Mouse (Mus musculus) ES-CJ7 (cell line): ENCODE results near the gene Fam185a.

ENCODE experiments used
- DNase-seq: peaks from one replicate; pipeline ENCODE4 v3.0.0; 2011; ENCODE audit warnings: low read depth, low spot score

The Fam185a gene

DNA sequence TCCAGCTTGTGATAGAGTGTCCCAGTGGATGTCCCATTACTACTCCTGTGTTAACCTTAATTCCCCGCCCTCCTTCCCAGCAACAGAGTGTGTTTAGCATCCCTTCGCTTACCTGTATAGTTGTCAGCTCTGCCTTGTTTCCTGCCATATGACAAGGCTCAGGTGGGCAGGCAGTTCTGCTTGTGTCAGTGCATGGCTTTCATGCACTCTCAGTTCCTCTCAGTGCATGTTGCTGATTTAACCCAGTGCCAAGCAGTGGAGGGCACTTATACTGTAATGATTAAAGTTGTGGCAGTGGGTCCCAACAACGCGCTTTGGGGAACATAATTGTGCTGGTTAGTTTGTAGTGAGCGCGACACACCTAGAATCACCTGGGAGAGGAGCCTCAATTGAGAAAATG lies 1.9 kb downstream of the Fam185a start:
- no peak for DNase-seq

DNA sequence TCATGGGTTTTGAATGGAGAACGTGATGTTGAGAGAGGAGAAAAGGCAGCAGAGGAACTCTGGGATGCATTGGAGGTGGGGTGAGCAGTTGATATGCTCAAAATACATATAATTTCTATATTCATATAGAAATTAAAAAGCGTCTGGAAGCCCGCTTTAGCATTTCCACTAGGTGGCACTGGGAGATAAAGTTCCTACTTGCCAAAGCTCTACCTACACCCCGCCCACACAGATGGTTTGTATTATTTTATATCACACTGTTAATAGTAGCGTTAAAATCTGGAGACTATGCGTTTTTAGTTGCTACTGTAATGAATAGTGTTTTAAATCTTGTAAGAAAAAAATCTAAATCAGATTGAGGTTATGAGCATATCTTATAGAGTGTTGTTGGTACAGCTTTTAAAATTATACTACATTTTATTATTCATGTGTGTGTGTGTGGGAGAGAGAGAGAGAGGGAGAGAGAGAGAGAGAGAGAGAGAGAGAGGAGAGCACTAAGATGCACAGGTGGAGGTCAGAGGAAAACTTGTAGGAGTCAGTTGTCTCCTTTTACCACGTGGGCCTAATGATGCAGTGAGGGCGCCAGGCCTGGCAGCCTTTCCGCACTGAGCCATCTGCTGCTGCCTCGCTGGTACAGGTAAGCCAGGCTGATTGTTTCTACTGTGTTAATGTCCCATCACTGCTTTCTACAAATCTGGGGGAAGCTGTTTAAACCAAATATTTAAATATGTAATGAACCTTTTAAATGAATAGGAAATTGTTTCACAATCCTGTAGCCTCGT lies 9.6 kb downstream of the Fam185a start:
- DNase-seq = no peak

DNA sequence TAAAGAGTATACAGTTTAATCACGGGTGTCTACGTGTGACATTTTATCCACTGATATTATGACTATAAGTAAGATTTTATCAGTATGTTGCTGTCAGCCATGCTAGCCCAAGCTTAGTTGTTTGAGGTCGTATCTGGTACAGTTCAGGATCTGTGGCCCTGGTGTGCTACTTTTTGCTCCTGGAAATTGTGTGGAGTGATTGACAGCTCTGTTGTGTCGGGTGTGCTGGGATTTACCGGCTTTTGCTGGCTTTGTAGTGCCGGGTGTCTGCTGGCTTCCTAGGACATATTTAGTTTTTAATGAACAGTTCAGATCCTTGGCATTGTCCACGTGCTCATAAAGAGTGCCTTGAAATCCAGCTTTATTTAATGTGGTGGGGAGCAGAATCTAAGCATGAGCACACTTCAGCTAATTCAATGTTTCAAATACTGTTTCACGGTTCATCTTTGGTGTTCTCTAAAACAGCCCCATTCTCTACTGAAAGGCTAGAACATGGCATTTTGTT lies 11.8 kb downstream of the Fam185a start:
- DNase-seq = no peak

GRCm38 (mm10) chr5:21438428-21438827 lies 13.7 kb downstream of the Fam185a start:
- no peak for DNase-seq

- DNase-seq = no peak
These were observed 14.8 kb downstream of the Fam185a start for GRCm38 (mm10) chr5:21439446-21440110.

- DNase-seq = no peak
These were observed 16.2 kb downstream of the Fam185a start for GRCm38 (mm10) chr5:21440833-21441530.

DNA sequence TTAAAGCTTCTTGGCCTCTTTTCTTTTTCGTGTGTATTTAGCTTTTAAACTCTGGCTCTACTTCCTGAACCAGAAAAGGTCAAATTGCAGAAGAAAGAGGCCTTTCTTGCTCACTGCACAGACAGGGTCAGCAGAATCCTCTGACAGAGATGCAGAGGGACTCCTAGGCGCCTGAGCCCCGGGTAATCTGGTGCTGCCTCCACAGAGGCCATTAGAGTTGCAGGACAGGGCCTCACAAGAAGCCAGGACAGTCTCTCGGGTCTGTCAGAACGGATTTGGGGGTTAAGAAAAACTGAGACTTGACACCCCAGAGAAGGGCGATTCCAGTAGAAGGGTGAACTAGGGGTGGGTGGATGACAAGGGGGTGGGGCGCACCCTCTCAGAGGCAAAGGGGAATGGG lies 42.6 kb downstream of the Fam185a start:
- no peak for DNase-seq

- DNase-seq = no peak
These were observed 43.3 kb downstream of the Fam185a start for GRCm38 (mm10) chr5:21468100-21468499.

DNA sequence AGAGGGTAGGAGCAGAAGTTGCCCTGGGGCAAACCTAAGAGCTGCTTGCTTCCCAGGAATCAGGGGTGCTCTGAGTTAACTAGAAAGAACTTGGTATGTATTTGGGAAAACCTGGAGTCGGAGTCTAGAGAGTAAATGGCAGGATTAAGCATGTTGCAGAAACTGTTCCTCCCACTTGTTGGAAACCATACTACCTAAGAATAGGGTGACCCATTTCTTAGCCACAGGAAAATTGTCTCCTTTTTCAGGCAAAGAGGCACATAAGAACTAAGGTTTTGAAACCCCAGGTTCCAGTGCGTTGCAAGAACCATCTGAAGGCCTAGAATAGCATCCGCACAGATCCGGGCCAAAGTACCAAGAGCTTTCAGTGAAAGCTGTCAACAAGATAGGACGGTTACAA lies 53.7 kb downstream of the Fam185a start:
- DNase-seq = no peak

DNA sequence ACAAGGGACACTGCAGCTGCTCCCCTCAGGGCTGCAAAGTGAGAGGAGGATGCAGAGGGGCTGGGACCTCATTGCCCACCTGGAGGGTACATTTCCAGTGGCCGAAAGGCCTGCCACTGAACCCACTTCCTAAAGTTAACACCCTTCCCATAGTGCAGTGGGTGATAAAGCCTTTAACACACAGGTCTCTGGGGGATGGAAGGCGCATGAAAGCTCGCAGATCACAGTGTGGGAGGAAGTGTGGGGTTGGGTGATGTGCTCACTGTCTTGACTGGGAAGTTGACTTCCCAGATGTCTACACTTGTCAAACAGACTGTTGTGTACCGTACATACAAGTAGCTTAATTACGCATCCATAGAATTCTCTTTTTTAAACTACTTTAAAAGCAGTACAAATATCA lies 55.0 kb downstream of the Fam185a start:
- no peak for DNase-seq

GRCm38 (mm10) chr5:21481521-21481920 lies 56.8 kb downstream of the Fam185a start:
- no peak for DNase-seq

- DNase-seq = no peak
These were observed 57.9 kb downstream of the Fam185a start for GRCm38 (mm10) chr5:21482446-21483222.

DNA sequence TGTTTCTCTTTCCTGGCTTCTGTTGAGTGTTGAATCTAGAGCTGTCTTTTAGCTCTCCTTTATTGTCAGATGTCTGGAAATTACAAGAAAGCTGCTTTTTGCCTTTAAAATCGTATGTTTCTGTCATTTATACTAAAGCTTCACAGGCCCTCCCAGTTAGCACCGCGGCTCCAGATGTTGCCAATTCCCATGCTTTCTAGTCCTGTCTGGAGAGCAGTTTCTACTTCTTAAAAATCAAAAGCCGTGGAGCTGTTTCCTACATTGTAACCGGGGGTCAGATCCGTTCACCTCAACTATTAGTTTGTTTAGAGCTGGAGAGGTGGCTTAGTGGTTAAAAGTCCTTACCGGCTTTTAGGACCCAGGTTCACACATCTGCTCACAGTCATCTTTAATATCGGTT lies 58.5 kb downstream of the Fam185a start:
- no peak for DNase-seq

DNA sequence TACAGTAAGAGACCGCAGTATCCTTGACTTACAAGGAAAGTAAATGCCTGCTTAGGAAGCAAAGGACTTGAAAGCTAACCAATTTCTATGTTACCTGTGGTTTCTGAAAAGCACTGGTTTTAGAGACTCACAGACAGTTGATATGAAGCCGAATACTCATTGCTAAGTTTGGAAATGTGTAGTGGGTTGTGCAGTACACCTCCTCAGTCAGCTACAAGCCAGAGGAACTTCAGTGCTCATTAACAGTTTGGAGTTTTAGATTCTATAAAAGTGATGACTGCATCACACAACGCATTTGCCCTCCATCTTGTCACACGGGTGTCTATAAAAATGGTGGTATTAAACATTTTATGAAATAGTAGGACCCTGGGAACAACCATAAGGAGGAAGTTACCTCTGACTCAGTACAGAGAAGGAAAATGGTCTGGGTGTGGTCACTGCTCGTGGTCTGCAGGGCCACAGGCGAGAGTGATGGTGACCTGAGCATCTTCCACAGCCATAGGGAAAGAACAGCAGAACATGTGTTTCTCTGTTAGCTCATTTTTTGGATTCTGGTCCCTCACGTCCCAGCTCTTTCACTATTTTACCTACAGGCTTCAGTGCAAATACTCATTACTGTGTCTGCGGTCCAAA lies 60.6 kb downstream of the Fam185a start:
- no peak for DNase-seq

- no peak for DNase-seq
These were observed 62.0 kb downstream of the Fam185a start for GRCm38 (mm10) chr5:21486798-21487197.

GRCm38 (mm10) chr5:21487306-21487705 lies 62.5 kb downstream of the Fam185a start:
- DNase-seq = no peak

DNA sequence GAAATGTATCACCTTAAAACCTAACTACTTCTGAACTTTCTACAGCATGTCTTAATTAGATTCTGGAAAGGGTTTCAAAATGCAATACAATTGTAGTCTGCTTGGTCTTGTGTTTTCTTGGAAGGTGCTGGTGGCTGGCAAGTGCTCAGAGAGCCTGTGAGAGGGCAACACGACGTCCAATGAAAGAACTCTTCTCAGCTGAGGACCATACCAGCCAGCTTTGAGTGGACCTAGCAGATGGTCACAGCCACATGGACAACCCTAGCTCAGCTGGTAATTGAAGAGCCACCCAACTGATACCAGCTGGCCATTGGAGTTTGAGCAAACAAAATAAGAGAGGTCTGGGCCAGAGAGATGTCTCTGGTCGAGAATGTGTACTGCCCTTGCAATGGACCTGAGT lies 63.0 kb downstream of the Fam185a start:
- DNase-seq = no peak

- DNase-seq = no peak
These were observed 63.7 kb downstream of the Fam185a start for GRCm38 (mm10) chr5:21488506-21488905.

DNA sequence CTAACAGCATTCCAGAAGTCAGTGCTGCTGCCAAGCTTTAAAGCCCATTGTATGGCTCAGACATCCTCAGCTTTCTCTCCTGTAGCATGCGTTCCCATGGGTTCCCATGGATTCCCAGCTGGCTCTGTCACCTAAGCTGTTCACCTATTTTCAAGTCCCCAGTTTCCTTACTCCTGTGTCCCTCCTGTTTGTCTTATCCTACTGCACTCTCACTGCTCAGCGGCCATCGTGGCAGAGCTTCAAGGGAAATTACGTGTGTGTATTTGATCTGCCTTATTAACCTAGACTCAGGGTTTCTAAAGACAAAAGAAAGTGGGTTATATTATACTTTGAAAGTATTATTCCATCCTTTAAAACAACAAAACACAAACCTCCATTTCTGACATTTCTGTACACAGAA lies 64.4 kb downstream of the Fam185a start:
- no peak for DNase-seq

DNA sequence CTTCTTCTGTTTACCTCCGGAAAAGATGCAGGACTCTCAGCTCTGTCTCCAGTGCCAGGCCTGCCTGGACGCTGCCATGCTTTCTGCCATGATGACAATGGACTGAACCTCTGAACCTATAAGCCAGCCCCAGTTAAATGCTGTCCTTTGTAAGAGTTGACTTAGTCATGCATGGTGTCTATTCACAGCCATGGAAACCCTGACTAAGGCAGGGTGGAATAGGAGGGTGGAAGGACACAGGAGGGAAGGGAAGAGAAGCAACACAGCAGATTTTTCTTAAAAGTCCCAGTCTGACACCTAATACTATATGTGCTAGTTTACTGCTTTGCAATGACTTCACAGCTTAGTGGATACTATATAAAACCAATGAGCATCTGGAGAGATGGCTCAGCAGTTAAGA lies 66.7 kb downstream of the Fam185a start:
- DNase-seq = no peak

DNA sequence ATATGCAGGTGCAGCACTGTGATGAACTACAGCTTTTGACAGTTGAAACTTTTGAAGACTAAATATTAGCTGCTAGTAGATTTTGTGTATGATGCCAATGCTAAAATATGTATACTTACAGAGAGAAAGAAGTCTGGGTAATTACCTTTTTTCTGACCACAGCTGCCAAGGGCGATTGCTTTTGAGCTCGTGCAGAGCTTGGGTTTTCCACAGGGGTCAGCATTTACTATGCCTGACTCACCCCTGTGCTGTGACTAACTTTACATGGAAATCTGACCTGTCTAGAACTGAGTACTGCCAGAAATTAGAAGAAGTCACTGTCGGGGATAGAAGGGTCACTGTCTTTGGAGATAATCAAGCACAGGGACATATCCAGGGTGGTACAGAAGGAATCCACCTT lies 67.5 kb downstream of the Fam185a start:
- DNase-seq = no peak
